Mouse (Mus musculus) heart, embryonic 14.5 days (tissue): Measurements from ENCODE around the gene Papolb. TPM values are rescaled to one million over a fixed set of nuclear protein-coding genes. Genes with fewer than 3 reads are reported as not detected.

Experiments
- ATAC-seq: fragments of 200-750 bp; cut with Nextera tagmentation; 2 replicates; pipeline ENCODE4 v1.8.0; 2017; ENCODE audit warnings: low read depth, moderate TSS enrichment; ENCODE audit not compliant: insufficient number of reproducible peaks, insufficient read depth, low FRiP score
- H3K27ac ChIP-seq, 2 experiments: fragments of 200-500 bp in 1 of 2; fragments of 300-500 bp in 1 of 2; sonication (generic) in 1 of 2; replicated peaks in 1 of 2; 2 replicates each; pipeline ENCODE4 v1.5.1; 2012 to 2014; ENCODE audit warnings: low read depth in 2 of 2, low read length in 2 of 2, control low read depth in 1 of 2, mild to moderate bottlenecking in 1 of 2, mixed read lengths in 1 of 2; ENCODE audit not compliant: control insufficient read depth in 1 of 2, insufficient read depth in 1 of 2
- H3K27me3 ChIP-seq: fragments of 300-500 bp; sonication (generic); 2 replicates; pipeline ENCODE4 v1.6.1; 2014; ENCODE audit warnings: mild to moderate bottlenecking, low read length, control low read depth; ENCODE audit not compliant: control insufficient read depth, insufficient read depth
- H3K36me3 ChIP-seq: fragments of 300-500 bp; sonication (generic); 2 replicates; pipeline ENCODE4 v1.6.1; 2014; ENCODE audit warnings: mild to moderate bottlenecking, control low read depth, low read length, mixed read lengths; ENCODE audit not compliant: control insufficient read depth, insufficient read depth
- H3K4me1 ChIP-seq, 2 experiments: fragments of 200-500 bp in 1 of 2; fragments of 300-500 bp in 1 of 2; sonication (generic) in 1 of 2; 2 replicates each; pipeline ENCODE4 v1.6.1; 2012 to 2014; ENCODE audit warnings: low read length in 2 of 2, control low read depth in 1 of 2, mixed read lengths in 1 of 2; ENCODE audit not compliant: control insufficient read depth in 2 of 2, insufficient read depth in 2 of 2
- H3K4me2 ChIP-seq: fragments of 300-500 bp; sonication (generic); 2 replicates; pipeline ENCODE4 v1.6.1; 2014; ENCODE audit warnings: mild to moderate bottlenecking, low read length
- H3K4me3 ChIP-seq, 2 experiments: fragments of 200-500 bp in 1 of 2; fragments of 300-500 bp in 1 of 2; sonication (generic) in 1 of 2; 2 replicates each; pipeline ENCODE4 v1.5.1; 2012 to 2014; ENCODE audit warnings: low read length in 2 of 2, mild to moderate bottlenecking in 2 of 2, control low read depth in 1 of 2, low read depth in 1 of 2, moderate library complexity in 1 of 2; ENCODE audit not compliant: control insufficient read depth in 1 of 2, insufficient read depth in 1 of 2
- H3K9ac ChIP-seq: fragments of 300-500 bp; sonication (generic); 2 replicates; pipeline ENCODE4 v1.6.1; 2014; ENCODE audit warnings: mild to moderate bottlenecking, low read length
- H3K9me3 ChIP-seq: fragments of 300-500 bp; sonication (generic); 2 replicates; pipeline ENCODE4 v1.6.1; 2016; ENCODE audit warnings: low read length, control low read depth; ENCODE audit not compliant: control insufficient read depth
- WGBS: fragments of 180-500 bp; shearing (Covaris S2); extraction: QIAGEN DNeasy Blood & Tissue Kit; methylation state at CpG from one replicate; pipeline ENCODE4 v1.1.7; 2014; 5-methylcytosine and 5-hydroxymethylcytosine counted together
- polyA plus RNA-seq: library from polyadenylated mRNA; unstranded; fragments of >200 nt; fragmentation: Nextera tagmentation; extraction: Ambion mirVana; gene quantifications from 2 replicates; pipeline ENCODE4 v1.2.1, GENCODE M21; 2014

Papolb gene
- polyA plus RNA-seq, 1 experiment from 2014 or later, result 0.31 TPM

DNA sequence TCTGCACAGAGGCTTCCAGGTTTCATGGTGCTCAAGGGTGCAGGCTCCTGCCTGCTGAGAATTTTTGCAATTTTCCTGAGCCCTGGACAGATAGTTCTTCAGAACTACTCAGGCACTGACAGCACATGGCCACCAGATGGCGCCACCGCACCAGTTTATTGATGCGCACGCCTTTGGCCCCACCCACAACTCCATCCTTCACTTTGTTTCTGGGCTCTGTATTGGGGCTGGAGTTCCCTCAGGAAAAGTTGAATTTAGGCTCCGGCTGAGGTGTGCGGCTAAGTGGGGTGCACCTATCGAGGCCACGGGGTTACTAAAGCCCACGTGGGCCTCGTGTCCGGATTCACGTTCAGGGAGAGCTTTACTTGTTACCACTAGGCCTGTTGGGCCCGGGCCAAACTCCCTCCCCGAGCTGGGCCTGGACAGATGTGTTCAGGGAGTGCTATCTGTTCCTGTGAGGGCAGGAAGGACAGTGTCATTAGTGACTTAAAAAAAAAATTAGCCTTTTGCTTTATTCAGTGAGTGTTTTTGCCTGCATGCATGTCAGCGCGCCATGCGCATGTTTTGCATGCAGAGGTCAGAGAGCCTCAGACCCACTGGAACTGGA lies 50.9 kb downstream of the Papolb start:
- Histone ChIP-seq H3K4me2 (peak overlapping the region; percentile 47), H3K36me3 (peaks cover 21% of the 10 kb centered on the region; the same call in 1 of the 2 replicates), H3K4me3 (peak overlapping the region in 1 of 2 experiments; percentile 27; a peak in 2 of 4 replicates), H3K4me1 (peaks cover 2 to 10% of the 10 kb centered on the region in 2 experiments; a peak in 3 of 4 replicates), H3K27me3 (no peaks in the 10 kb centered on the region), H3K9me3 (no peaks in the 10 kb centered on the region), H3K27ac (no peak overlapping the region), H3K9ac (peak overlapping the region; percentile 47; the same call in 1 of the 2 replicates)
- 27% methylated on average over 17 of the region's 17 CpGs for WGBS
- no peak for ATAC-seq

DNA sequence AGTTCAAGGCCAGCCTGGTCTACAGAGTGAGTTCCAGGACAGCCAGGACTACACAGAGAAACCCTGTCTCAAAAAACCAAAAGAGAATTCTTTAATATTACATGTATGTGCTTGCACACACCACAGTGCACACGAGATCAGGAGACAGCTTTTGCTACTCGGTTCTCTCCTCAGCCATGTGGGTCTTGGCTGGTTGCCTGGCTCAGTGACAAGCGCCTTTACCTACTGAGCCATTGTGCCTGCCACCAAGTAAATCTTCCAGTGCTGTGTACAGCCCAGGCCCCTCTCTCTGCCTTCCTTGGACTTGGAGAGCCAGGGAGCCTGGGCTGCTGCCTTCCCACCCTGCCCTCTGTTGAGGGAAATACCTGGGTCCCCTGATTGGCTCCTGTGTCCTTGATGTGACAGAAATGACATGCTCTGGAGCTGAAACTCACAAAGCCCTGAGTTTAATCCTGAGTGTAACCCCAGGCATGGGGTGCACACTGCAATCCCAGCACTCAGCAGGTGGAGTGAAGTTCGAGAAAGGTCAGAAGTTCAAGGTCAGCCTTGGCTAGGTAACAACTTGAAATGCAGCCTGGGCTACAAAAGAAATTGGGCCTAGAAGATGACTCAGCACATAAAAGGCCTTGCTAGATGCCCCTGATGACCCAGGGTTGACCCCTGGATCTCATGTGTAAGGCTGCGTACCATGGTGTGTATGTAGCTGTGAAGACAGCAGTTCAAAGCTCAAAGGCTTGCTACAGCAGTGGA lies 51.8 kb downstream of the Papolb start:
- no peaks in the 10 kb centered on the region for H3K9me3 ChIP-seq
- peaks cover 2 to 10% of the 10 kb centered on the region in 2 experiments; a peak in 3 of 4 replicates for H3K4me1 ChIP-seq
- no peaks in the 10 kb centered on the region for H3K27me3 ChIP-seq
- no peak overlapping the region for H3K27ac ChIP-seq
- no peak for ATAC-seq
- H3K4me2 ChIP-seq, result no peak overlapping the region
- H3K4me3 ChIP-seq, result no peak overlapping the region
- peaks cover 23% of the 10 kb centered on the region; the same call in 1 of the 2 replicates for H3K36me3 ChIP-seq
- WGBS, result 76% methylated on average over 5 of the region's 5 CpGs
- no peak overlapping the region for H3K9ac ChIP-seq

DNA sequence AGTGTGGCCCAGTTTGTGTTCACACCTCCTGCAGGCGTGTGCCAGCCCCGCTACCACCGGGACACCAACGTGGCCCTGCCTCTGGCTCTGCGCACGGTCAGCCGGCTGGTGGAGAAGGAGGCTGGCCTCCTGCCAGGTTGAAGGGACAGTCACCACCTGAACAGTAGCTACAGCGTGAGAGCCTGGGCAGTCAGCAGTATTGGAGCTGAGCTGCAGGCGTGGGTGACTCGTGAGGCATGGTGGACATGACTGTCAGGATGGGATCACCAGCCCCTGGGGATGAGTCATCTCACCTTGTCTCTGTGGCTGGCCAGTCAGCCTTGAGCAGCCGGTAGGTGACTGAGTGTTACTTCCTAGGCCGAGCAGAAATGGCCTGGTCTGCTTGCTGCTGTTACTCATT lies 52.5 kb downstream of the Papolb start:
- Histone ChIP-seq H3K36me3 (peaks cover 28% of the 10 kb centered on the region), H3K27ac (no peak overlapping the region), H3K9me3 (no peaks in the 10 kb centered on the region), H3K4me1 (peaks cover 2 to 10% of the 10 kb centered on the region in 2 experiments; a peak in 3 of 4 replicates), H3K9ac (no peak overlapping the region), H3K4me3 (no peak overlapping the region), H3K4me2 (no peak overlapping the region), H3K27me3 (no peaks in the 10 kb centered on the region)
- 61% methylated on average over 12 of the region's 12 CpGs for WGBS
- no peak for ATAC-seq

Other genes starting within 250 kb of the Papolb start
- gene Foxk1, start 128.6 kb downstream of the Papolb start, polyA plus RNA-seq, result 3.9 and 5.3 TPM in 2 replicates
- 6.0 and 6.3 TPM in 2 replicates for gene Ap5z1, start 66.1 kb downstream of the Papolb start, polyA plus RNA-seq
- gene Radil, start 21.0 kb upstream of the Papolb start, polyA plus RNA-seq, result 9.7 and 12.1 TPM in 2 replicates
- gene Mmd2, start 78.7 kb upstream of the Papolb start, polyA plus RNA-seq, result 0.38 TPM in 1 of 2 replicates, not detected in the other
- 28.7 and 31.8 TPM in 2 replicates for gene Wipi2, start 97.6 kb upstream of the Papolb start, polyA plus RNA-seq
- 1.0 and 1.7 TPM in 2 replicates for gene Slc29a4, start 162.4 kb upstream of the Papolb start, polyA plus RNA-seq